Mouse (Mus musculus) neural tube, embryonic 12.5 days (tissue): ENCODE measurements at regions not wholly inside any gene's neighbourhood (a gene's known extent, or its start where the extent isn't known, plus 50 kb on each side); places are given as distances from the start of the nearest gene placed in this dataset.
A peak's percentile ranks its signal among the peaks of the same experiment; 100 is the strongest.

Experiments used
- ATAC-seq: fragments of 200-750 bp; cut with Nextera tagmentation; 2 replicates; pipeline ENCODE4 v1.8.0; 2017; ENCODE audit warnings: low read depth, mild to moderate bottlenecking, moderate TSS enrichment, moderate library complexity; ENCODE audit not compliant: low FRiP score
- H3K27ac ChIP-seq: fragments of 300-500 bp; sonication (generic); 2 replicates; pipeline ENCODE4 v1.5.1; 2016
- H3K27me3 ChIP-seq: fragments of 300-500 bp; sonication (generic); replicated peaks from 2 replicates; pipeline ENCODE4 v1.6.1; 2016; ENCODE audit warnings: mild to moderate bottlenecking
- H3K36me3 ChIP-seq: fragments of 300-500 bp; sonication (generic); 2 replicates; pipeline ENCODE4 v1.6.1; 2016; ENCODE audit warnings: mild to moderate bottlenecking
- H3K4me1 ChIP-seq: fragments of 300-500 bp; sonication (generic); 2 replicates; pipeline ENCODE4 v1.6.1; 2016
- H3K4me2 ChIP-seq: fragments of 300-500 bp; sonication (generic); replicated peaks from 2 replicates; pipeline ENCODE4 v1.6.1; 2016; ENCODE audit warnings: mild to moderate bottlenecking
- H3K4me3 ChIP-seq: fragments of 300-500 bp; sonication (generic); 2 replicates; pipeline ENCODE4 v1.5.1; 2016
- H3K9ac ChIP-seq: fragments of 300-500 bp; sonication (generic); 2 replicates; pipeline ENCODE4 v1.6.1; 2016; ENCODE audit warnings: mild to moderate bottlenecking
- H3K9me3 ChIP-seq: fragments of 300-500 bp; sonication (generic); 2 replicates; pipeline ENCODE4 v1.6.1; 2016; ENCODE audit warnings: mild to moderate bottlenecking
- WGBS: fragments of 180-500 bp; shearing (Covaris S2); methylation state at CpG from one replicate; pipeline ENCODE4 v1.1.7; 2016; 5-methylcytosine and 5-hydroxymethylcytosine counted together

DNA sequence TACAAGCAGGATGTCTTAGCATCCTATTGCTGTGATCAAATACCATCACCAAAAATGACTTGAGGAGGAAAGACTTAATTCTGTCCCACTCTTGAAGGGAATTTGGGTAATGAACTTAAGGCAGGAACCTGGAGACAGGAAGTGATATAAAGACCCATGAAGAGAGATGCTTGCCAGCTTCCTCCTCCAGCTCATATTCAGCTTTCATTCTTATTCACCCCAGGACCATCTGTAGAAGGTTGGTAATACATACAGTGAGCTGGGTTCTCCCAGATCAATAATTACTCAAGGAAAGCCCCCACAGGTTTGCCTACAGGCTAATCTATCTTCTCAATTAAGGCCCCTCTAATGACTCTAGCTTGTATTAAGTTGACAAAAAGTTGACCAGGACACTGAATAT lies 283.5 kb upstream of the Rarb start:
- ATAC-seq: no peak
- Histone ChIP-seq H3K27me3 (no peaks in the 10 kb centered on the region), H3K27ac (no peak overlapping the region), H3K9ac (no peak overlapping the region), H3K36me3 (no peaks in the 10 kb centered on the region), H3K4me3 (no peak overlapping the region), H3K4me1 (no peaks in the 10 kb centered on the region), H3K9me3 (no peaks in the 10 kb centered on the region), H3K4me2 (no peak overlapping the region)

DNA sequence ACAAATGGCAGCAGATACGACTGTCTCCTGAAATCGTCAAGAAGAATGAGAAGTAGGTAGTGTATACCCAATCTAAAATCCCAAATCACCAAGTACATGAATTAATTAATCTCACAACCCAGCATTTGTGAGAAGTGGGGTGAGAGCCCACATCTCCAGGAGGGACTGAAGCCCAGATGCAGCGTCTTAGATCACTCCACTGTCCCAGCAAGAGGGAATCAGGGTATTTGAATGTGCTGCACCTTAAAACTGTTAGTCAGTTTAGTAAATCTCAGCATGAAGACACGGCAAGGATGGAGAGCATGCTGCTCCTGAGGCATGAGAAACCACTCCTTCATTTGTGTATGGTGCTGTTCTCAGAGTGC lies 271.6 kb upstream of the Rarb start:
- H3K27me3 ChIP-seq: no peaks in the 10 kb centered on the region
- no peak overlapping the region for H3K27ac ChIP-seq
- H3K4me1 ChIP-seq: peaks cover 4% of the 10 kb centered on the region; the same call in 1 of the 2 replicates
- H3K9me3 ChIP-seq: no peaks in the 10 kb centered on the region
- no peak overlapping the region for H3K4me2 ChIP-seq
- no peak overlapping the region for H3K9ac ChIP-seq
- 41% methylated on average over 4 of the region's 4 CpGs for WGBS
- no peak overlapping the region for H3K4me3 ChIP-seq
- H3K36me3 ChIP-seq: no peaks in the 10 kb centered on the region
- ATAC-seq: no peak

DNA sequence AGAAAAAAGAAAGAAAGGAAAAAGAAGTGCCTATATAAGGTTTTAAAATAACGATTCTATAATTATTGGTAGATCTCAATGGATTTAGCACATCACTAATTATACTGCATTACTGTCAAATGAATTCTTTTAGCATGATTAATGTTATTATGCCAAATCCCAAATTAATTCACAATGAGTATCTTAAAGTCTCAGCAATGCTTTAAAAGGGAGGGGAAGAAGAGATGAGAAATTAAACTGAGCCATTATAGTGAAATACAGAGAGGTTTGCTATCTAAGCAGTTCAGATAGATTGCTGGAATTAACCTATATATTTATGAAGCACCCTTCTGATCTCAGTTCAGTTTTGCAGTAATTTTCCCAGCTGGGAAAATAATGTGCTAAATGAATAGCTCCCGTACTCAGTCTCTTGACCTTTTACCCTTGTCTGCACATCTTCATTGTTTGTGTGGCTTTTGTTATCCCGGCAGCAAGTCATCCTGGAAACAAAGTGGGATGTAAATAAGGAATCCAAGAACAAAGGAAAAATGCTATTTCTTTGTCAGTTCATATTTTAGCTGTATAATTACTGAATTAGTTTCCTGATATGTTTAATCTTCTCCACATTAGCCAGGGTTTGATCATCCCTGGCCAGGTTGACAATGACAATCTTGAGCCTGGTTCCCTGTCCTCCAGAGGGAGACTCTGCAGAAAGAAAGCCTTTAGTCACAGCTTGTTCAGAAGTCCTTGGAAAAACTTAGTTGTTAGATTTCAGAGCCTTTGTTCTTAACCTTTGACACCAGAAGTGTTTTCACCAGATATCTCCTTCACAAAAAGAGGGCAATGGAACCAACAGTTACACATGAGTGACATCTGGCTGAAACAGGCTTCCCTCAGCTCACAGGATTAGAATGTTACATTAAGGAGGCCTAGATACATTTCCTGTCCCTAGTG lies 270.9 kb upstream of the Rarb start:
- H3K36me3 ChIP-seq: no peaks in the 10 kb centered on the region
- no peak for ATAC-seq
- no peak overlapping the region for H3K4me3 ChIP-seq
- no peaks in the 10 kb centered on the region for H3K27me3 ChIP-seq
- no peaks in the 10 kb centered on the region for H3K9me3 ChIP-seq
- H3K9ac ChIP-seq: no peak overlapping the region
- 25% methylated on average over 3 of the region's 3 CpGs for WGBS
- H3K27ac ChIP-seq: no peak overlapping the region
- H3K4me2 ChIP-seq: no peak overlapping the region
- peaks cover 4% of the 10 kb centered on the region; the same call in 1 of the 2 replicates for H3K4me1 ChIP-seq

DNA sequence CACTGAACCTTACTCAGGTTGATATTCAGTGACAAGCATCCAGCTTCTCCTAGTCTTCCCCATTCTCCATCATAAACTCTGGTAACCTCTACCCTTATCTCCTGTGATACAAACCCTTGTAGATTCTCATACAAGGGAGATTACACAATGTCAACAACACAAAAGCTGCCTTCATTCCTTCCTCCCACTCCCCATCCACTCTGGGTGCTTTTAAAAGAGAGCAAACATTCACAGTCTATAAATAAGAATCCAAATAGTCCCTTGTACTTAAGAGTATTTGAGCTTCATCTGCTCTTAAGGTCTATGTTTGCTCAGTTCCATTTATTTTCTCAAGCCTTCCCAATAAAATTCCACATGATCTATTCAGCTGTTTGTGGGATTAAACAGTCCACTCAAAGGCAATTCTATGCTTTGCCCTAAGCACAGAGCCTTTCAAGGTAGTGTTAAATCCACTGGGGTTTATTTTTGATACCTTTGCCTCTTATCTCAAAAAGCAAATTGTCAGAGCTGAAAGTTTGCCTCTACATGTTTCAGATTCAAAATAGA lies 270.2 kb upstream of the Rarb start:
- ATAC-seq: no peak
- no peaks in the 10 kb centered on the region for H3K27me3 ChIP-seq
- H3K9ac ChIP-seq: no peak overlapping the region
- no peaks in the 10 kb centered on the region for H3K9me3 ChIP-seq
- peaks cover 4% of the 10 kb centered on the region; the same call in 1 of the 2 replicates for H3K4me1 ChIP-seq
- H3K27ac ChIP-seq: no peak overlapping the region
- H3K4me3 ChIP-seq: no peak overlapping the region
- no peaks in the 10 kb centered on the region for H3K36me3 ChIP-seq
- H3K4me2 ChIP-seq: no peak overlapping the region

DNA sequence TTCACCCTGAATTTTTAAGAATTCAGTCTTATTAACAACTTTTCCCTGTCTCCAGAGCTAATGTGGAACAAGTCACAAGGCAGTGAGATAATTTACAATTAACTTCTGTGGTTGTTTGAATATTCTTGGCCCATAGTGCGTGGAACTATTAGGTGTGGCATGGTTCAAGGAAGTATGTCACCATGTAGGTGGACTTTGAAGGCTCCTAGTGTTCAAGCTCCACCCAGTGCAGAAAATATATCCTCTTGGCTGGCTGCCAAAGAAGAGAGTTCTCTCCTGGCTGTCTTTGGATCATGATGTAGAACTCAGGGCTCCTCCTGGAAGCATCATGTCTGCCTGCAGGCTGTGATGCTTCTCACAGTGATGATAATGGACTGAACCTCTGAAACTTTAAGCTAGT lies 268.9 kb upstream of the Rarb start:
- ATAC-seq: no peak
- no peaks in the 10 kb centered on the region for H3K9me3 ChIP-seq
- 95% methylated on average over 1 of the region's 1 CpGs for WGBS
- H3K4me2 ChIP-seq: no peak overlapping the region
- no peak overlapping the region for H3K4me3 ChIP-seq
- no peaks in the 10 kb centered on the region for H3K36me3 ChIP-seq
- H3K4me1 ChIP-seq: peaks cover 4% of the 10 kb centered on the region; the same call in 1 of the 2 replicates
- no peak overlapping the region for H3K9ac ChIP-seq
- H3K27ac ChIP-seq: no peak overlapping the region
- no peaks in the 10 kb centered on the region for H3K27me3 ChIP-seq

DNA sequence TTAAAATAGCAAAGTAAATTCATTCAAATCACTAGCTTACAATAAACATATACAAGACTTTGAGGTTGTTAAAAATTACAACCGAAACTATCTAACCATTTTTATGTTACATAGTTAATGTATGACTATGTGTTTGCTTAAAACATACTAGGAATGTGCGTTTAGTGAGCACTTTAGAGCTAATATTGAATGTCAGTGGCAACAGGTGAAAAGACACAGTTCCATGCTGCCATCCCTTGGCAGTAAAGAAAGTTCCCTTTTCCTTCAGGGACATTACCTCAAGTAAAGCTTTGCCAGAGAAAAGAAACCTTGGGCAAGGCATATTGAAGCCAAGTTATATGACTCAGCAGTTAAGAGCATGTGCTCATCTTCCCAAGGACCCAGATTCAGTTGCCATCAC lies 265.0 kb upstream of the Rarb start:
- H3K27me3 ChIP-seq: no peaks in the 10 kb centered on the region
- no peaks in the 10 kb centered on the region for H3K9me3 ChIP-seq
- H3K36me3 ChIP-seq: no peaks in the 10 kb centered on the region
- H3K4me1 ChIP-seq: no peaks in the 10 kb centered on the region
- WGBS: 73% methylated on average over 2 of the region's 2 CpGs
- no peak overlapping the region for H3K9ac ChIP-seq
- no peak overlapping the region for H3K4me2 ChIP-seq
- H3K4me3 ChIP-seq: no peak overlapping the region
- H3K27ac ChIP-seq: no peak overlapping the region
- ATAC-seq: no peak

DNA sequence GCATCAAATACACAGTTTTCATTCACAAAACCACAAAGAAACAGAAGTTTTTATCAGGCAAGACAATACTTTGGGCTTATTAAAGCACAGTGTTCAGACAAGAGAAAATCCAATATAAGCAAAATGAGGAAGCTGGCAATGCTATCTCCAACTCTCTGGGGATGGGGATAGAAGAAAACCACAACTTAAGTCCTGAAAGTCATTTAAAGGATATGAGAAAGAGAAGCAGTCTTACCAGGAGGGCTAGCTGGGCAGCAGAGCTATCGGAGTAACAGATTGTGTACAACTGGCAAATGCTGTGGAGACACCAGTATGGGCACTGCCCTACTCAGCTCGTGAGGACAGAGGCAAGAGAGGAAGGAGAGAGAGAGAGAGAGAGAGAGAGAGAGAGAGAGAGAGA lies 262.9 kb upstream of the Rarb start:
- H3K36me3 ChIP-seq: no peaks in the 10 kb centered on the region
- WGBS: 30% methylated on average over 2 of the region's 2 CpGs
- no peak for ATAC-seq

DNA sequence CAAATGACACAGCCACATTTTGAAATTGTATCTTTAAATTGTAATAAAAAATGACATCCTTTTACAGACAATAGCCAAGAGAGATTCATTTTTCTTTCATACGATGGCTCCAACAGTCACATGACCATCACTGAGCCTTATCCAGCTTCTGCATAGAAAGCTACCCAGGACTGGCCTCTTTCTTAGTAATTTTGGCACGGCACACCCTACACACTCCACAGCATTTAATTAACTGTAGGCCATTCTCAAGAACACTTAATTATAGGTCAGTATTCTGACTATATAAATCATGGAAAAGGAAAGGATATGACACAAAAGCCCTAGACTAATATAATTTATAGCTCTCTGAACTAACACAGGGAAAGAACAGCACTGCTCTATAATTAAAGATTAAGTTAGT lies 260.6 kb upstream of the Rarb start:
- Histone ChIP-seq H3K4me2 (no peak overlapping the region), H3K27me3 (no peaks in the 10 kb centered on the region), H3K9ac (no peak overlapping the region), H3K4me1 (no peaks in the 10 kb centered on the region), H3K36me3 (no peaks in the 10 kb centered on the region), H3K27ac (no peak overlapping the region), H3K4me3 (no peak overlapping the region), H3K9me3 (no peaks in the 10 kb centered on the region)
- 61% methylated on average over 2 of the region's 2 CpGs for WGBS
- ATAC-seq: 0 out of 2 replicates have a peak, but pooled peaks have one; percentile 37

More for the DNA sequence above, 262.9 kb upstream of the Rarb start:
- Histone ChIP-seq H3K27ac (no peak overlapping the region), H3K4me1 (no peaks in the 10 kb centered on the region), H3K9me3 (no peaks in the 10 kb centered on the region), H3K4me3 (no peak overlapping the region), H3K4me2 (no peak overlapping the region), H3K27me3 (no peaks in the 10 kb centered on the region), H3K9ac (no peak overlapping the region)

DNA sequence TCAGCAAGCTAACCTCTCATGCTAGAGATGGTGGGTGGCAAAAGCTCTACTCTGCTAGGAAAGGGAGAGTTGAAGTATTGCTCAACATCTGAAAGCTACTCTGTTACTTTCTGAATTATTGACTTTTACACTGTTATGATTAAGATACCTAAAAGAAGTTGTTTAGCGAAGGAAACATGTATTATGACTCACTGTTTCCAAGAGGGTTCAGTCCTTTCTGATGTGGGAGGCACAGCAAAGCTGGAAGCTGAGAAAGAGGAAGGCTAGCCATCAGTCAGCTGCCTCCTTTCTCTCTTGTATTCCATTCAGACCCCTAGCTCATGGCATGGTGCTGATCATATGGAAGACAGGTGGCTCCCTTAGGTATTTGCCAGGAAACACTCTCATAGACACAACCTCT lies 242.4 kb upstream of the Rarb start:
- Histone ChIP-seq H3K4me2 (no peak overlapping the region), H3K27me3 (no peaks in the 10 kb centered on the region), H3K9me3 (no peaks in the 10 kb centered on the region), H3K4me3 (no peak overlapping the region), H3K36me3 (no peaks in the 10 kb centered on the region), H3K4me1 (no peaks in the 10 kb centered on the region), H3K27ac (no peak overlapping the region), H3K9ac (no peak overlapping the region)
- no peak for ATAC-seq
- 89% methylated on average over 1 of the region's 1 CpGs for WGBS

DNA sequence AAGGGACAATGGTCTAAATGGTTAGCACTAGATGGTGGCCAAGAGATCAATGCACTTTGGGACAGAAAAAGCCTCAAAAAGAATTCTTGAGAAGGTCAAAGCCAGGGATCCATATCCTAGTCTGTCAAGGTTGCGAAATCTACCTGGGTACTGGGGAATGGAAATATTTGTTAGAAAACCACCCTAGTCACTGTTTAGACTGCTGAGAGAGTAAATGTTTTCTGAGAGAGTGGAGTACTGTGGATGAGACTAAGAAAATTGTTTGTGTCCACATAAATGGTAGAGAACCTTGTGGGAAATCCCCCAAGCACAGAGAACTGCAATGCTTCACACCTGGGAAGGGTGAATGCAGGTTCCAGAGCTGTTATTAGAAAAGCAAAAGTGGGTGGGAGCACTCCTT lies 239.5 kb upstream of the Rarb start:
- no peaks in the 10 kb centered on the region for H3K4me1 ChIP-seq

DNA sequence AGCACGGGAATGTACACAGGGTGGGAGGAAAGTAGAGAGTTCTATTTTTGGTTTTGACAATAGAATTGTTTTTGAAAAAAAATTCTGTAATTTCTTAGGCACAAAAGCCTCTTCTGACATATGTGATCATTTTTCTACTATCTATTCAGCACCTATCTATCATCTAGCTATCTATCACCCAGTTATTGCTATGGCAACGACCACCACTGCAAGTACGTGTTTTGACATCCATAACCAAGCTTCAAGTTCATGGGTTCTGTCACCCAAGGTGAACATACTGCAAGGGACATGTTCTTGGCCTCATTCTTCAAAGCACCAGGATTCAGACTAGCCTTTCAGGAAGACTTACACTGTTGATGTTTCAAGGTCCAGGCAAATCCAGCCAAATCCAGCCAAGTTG lies 238.4 kb upstream of the Rarb start:
- no peaks in the 10 kb centered on the region for H3K4me1 ChIP-seq
- WGBS: 88% methylated on average over 3 of the region's 3 CpGs

More for the DNA sequence above, 239.5 kb upstream of the Rarb start:
- H3K9me3 ChIP-seq: no peaks in the 10 kb centered on the region
- 93% methylated on average over 1 of the region's 1 CpGs for WGBS
- no peak overlapping the region for H3K4me3 ChIP-seq
- H3K27ac ChIP-seq: no peak overlapping the region
- H3K36me3 ChIP-seq: no peaks in the 10 kb centered on the region
- no peaks in the 10 kb centered on the region for H3K27me3 ChIP-seq
- no peak overlapping the region for H3K4me2 ChIP-seq
- ATAC-seq: no peak
- H3K9ac ChIP-seq: no peak overlapping the region

DNA sequence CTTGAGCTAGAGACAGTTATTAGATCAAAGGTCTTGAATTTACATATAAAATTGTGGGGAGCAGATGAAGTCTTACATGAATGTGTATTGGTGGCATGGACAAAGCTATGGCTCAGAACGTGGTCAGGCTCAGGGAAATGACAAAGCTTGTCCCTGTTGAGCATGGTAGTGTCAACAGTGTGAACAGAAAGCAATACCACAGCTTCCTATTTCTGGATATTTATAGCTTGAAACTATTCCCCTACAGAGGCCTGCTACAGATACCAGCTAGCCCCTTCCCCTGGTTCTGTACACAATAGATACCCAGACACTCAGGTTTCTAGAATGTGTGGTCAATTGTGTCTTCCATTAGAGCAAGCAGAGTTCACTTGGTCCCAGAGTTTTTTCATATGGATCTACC lies 236.8 kb upstream of the Rarb start:
- no peaks in the 10 kb centered on the region for H3K36me3 ChIP-seq
- no peaks in the 10 kb centered on the region for H3K4me1 ChIP-seq
- H3K27me3 ChIP-seq: no peaks in the 10 kb centered on the region
- no peak overlapping the region for H3K4me3 ChIP-seq
- H3K9me3 ChIP-seq: no peaks in the 10 kb centered on the region
- ATAC-seq: no peak
- no peak overlapping the region for H3K4me2 ChIP-seq
- H3K27ac ChIP-seq: no peak overlapping the region
- no peak overlapping the region for H3K9ac ChIP-seq
- WGBS: 74% methylated on average over 1 of the region's 1 CpGs

More for the DNA sequence above, 238.4 kb upstream of the Rarb start:
- no peak overlapping the region for H3K4me2 ChIP-seq
- no peak overlapping the region for H3K27ac ChIP-seq
- no peak for ATAC-seq
- no peaks in the 10 kb centered on the region for H3K9me3 ChIP-seq
- no peaks in the 10 kb centered on the region for H3K36me3 ChIP-seq
- no peak overlapping the region for H3K9ac ChIP-seq
- no peak overlapping the region for H3K4me3 ChIP-seq
- H3K27me3 ChIP-seq: no peaks in the 10 kb centered on the region

DNA sequence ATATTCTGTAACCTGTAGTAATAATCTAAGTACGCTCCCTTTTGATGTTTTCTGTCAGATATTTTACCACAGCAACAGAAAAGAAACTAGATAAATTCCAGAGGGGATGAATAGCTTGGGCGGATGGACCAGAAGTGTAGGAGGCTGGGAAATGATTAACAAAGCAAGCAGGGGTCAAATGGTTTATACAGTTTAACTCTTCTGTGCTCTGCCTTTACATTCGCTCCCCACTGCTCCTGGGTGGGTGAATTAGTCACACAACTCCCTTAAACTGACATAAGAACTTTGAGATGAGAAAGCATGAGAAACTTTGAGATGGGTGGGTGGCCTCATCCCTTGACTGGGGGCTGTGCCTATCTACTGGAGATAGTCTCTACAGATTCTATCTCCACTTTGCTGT lies 235.4 kb upstream of the Rarb start:
- no peak for ATAC-seq
- H3K9ac ChIP-seq: no peak overlapping the region
- no peak overlapping the region for H3K27ac ChIP-seq
- H3K36me3 ChIP-seq: no peaks in the 10 kb centered on the region
- no peaks in the 10 kb centered on the region for H3K9me3 ChIP-seq
- H3K27me3 ChIP-seq: no peaks in the 10 kb centered on the region
- H3K4me2 ChIP-seq: no peak overlapping the region
- no peak overlapping the region for H3K4me3 ChIP-seq
- 57% methylated on average over 3 of the region's 3 CpGs for WGBS
- H3K4me1 ChIP-seq: no peaks in the 10 kb centered on the region
